Mouse (Mus musculus): ENCODE data around the gene Naa25.

DNA sequence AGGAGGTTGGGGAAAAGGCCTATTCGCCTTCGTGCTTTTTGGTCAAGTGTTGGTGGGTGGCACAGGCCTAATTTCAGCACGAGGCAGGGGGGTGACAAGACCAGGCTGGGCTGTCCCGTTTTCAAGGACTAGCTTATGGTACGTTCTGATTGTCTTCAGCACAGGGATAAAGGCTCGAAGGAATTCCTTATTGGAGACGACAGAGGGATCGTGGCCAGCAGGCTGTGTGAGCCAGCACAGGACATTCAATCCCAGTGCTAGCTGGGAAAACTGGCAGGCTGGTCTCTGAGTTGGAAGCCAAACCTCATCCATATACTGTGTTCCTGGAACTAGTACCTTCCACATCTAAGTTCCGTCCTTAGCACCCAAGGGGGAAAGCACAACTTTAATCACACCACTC lies 55.2 kb downstream of the Naa25 start:
- TF ChIP-seq POLR2A (IDR thresholded peaks at IDR 0.05; ENCODE audit: borderline replicate concordance, low read depth, low read length) (no peak), CTCF (IDR thresholded peaks at IDR 0.05; ENCODE audit: low read depth, low read length) (no peak)
